Mouse (Mus musculus): ENCODE measurements at regions not wholly inside any gene's neighbourhood (a gene's known extent, or its start where the extent isn't known, plus 50 kb on each side); places are given as distances from the start of the nearest gene placed in this dataset.

GRCm38 (mm10) chr7:88959332-88960124, 444.5 kb downstream of the Tmem135 start:
- Histone ChIP-seq H3K27me3 (ENCODE audit: control insufficient read depth, insufficient read depth, insufficient read length) (no peaks in the 10 kb centered on the region), H3K4me3 (no peak overlapping the region), H3ac (ENCODE audit: control insufficient read depth, insufficient read length) (no peak overlapping the region), H3K4me2 (ENCODE audit: low read depth) (peak overlapping the region; percentile 45), H3K79me2 (ENCODE audit: control insufficient read depth, insufficient read depth) (no peaks in the 10 kb centered on the region), H3K36me3 (ENCODE audit: control insufficient read depth, insufficient read depth) (no peaks in the 10 kb centered on the region)
- TF ChIP-seq CEBPB (IDR thresholded peaks at IDR 0.05; ENCODE audit: insufficient read depth, poor library complexity, severe bottlenecking) (no peak), E2F4 (IDR thresholded peaks at IDR 0.05; ENCODE audit: insufficient read depth) (no peak), TCF12 (IDR thresholded peaks at IDR 0.05; ENCODE audit: insufficient read depth, poor library complexity, severe bottlenecking) (peak; percentile 13), MYOG (IDR thresholded peaks at IDR 0.05; ENCODE audit: control insufficient read depth in 1 of 3, insufficient read depth in 1 of 3, insufficient read length in 2 of 3, low read depth in 2 of 3) (peak in 1 of 3 experiments; percentile 57), REST (IDR thresholded peaks at IDR 0.05; ENCODE audit: insufficient read depth, insufficient read length) (no peak), USF1 (IDR thresholded peaks at IDR 0.05; ENCODE audit: low read depth) (no peak), TCF3 (IDR thresholded peaks at IDR 0.05; ENCODE audit: insufficient read length, low read depth) (no peak), MAX (IDR thresholded peaks at IDR 0.05; ENCODE audit: low read depth) (no peak), POLR2A (IDR thresholded peaks at IDR 0.05; ENCODE audit: insufficient read length, low read depth) (no peak), MYOD1 (IDR thresholded peaks at IDR 0.05; ENCODE audit: control insufficient read depth in 1 of 3, insufficient read length in 2 of 3, low read depth in 2 of 3) (peak in 2 of 3 experiments; percentile 59 to 68), POLR2AphosphoS2 (IDR thresholded peaks at IDR 0.05; ENCODE audit: insufficient read length, low read depth) (no peak), SRF (IDR thresholded peaks at IDR 0.05; ENCODE audit: control insufficient read depth, insufficient read length, low read depth) (no peak)

DNA sequence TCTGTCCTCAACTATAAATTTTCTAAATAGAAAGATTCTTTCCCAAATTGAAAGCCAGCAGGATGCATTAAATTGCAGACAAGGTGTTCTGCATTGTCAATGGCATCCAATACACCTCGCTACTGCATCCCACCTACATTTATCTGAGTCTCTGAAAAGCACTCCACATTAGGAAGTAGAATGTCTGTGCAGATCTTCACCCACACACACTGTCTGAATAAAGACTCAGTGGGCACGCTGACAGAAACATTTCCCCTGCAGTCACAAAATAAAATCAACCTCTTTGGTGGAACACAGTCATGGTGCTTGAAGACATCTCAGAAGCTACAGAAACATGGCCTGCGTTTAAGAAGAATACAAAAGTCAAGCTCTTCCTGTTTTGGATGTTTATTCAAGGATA, 449.0 kb downstream of the Tmem135 start:
- no peak overlapping the region for H3K4me2 ChIP-seq (ENCODE audit: low read depth)
- no peaks in the 10 kb centered on the region for H3K36me3 ChIP-seq (ENCODE audit: control insufficient read depth, insufficient read depth)
- no peak overlapping the region for H3K4me3 ChIP-seq
- H3K79me2 ChIP-seq (ENCODE audit: control insufficient read depth, insufficient read depth): no peaks in the 10 kb centered on the region
- TF ChIP-seq MYOD1 (IDR thresholded peaks at IDR 0.05; ENCODE audit: control insufficient read depth in 1 of 3, insufficient read length in 2 of 3, low read depth in 2 of 3) (no peak), SRF (IDR thresholded peaks at IDR 0.05; ENCODE audit: control insufficient read depth, insufficient read length, low read depth) (no peak), MAX (IDR thresholded peaks at IDR 0.05; ENCODE audit: low read depth) (no peak), E2F4 (IDR thresholded peaks at IDR 0.05; ENCODE audit: insufficient read depth) (no peak), MYOG (IDR thresholded peaks at IDR 0.05; ENCODE audit: control insufficient read depth in 1 of 3, insufficient read depth in 1 of 3, insufficient read length in 2 of 3, low read depth in 2 of 3) (no peak), USF1 (IDR thresholded peaks at IDR 0.05; ENCODE audit: low read depth) (no peak), CEBPB (IDR thresholded peaks at IDR 0.05; ENCODE audit: insufficient read depth, poor library complexity, severe bottlenecking) (no peak), POLR2AphosphoS2 (IDR thresholded peaks at IDR 0.05; ENCODE audit: insufficient read length, low read depth) (no peak), REST (IDR thresholded peaks at IDR 0.05; ENCODE audit: insufficient read depth, insufficient read length) (no peak), TCF3 (IDR thresholded peaks at IDR 0.05; ENCODE audit: insufficient read length, low read depth) (no peak), POLR2A (IDR thresholded peaks at IDR 0.05; ENCODE audit: insufficient read length, low read depth) (no peak), TCF12 (IDR thresholded peaks at IDR 0.05; ENCODE audit: insufficient read depth, poor library complexity, severe bottlenecking) (no peak)
- no peaks in the 10 kb centered on the region for H3K27me3 ChIP-seq (ENCODE audit: control insufficient read depth, insufficient read depth, insufficient read length)
- no peak overlapping the region for H3ac ChIP-seq (ENCODE audit: control insufficient read depth, insufficient read length)

GRCm38 (mm10) chr7:88945338-88945737, 458.7 kb downstream of the Tmem135 start:
- Histone ChIP-seq H3K27me3 (ENCODE audit: control insufficient read depth, insufficient read depth, insufficient read length) (no peaks in the 10 kb centered on the region), H3K4me3 (no peak overlapping the region), H3ac (ENCODE audit: control insufficient read depth, insufficient read length) (no peak overlapping the region), H3K36me3 (ENCODE audit: control insufficient read depth, insufficient read depth) (no peaks in the 10 kb centered on the region), H3K79me2 (ENCODE audit: control insufficient read depth, insufficient read depth) (no peaks in the 10 kb centered on the region), H3K4me2 (ENCODE audit: low read depth) (no peak overlapping the region)
- TF ChIP-seq MYOG (IDR thresholded peaks at IDR 0.05; ENCODE audit: control insufficient read depth in 1 of 3, insufficient read depth in 1 of 3, insufficient read length in 2 of 3, low read depth in 2 of 3) (peak in 1 of 3 experiments; percentile 46), MYOD1 (IDR thresholded peaks at IDR 0.05; ENCODE audit: control insufficient read depth in 1 of 3, insufficient read length in 2 of 3, low read depth in 2 of 3) (peak in 2 of 3 experiments; percentile 62 to 76), USF1 (IDR thresholded peaks at IDR 0.05; ENCODE audit: low read depth) (no peak)

GRCm38 (mm10) chr7:88944936-88945335, 459.1 kb downstream of the Tmem135 start:
- TF ChIP-seq E2F4 (IDR thresholded peaks at IDR 0.05; ENCODE audit: insufficient read depth) (no peak), REST (IDR thresholded peaks at IDR 0.05; ENCODE audit: insufficient read depth, insufficient read length) (no peak), CEBPB (IDR thresholded peaks at IDR 0.05; ENCODE audit: insufficient read depth, poor library complexity, severe bottlenecking) (no peak), SRF (IDR thresholded peaks at IDR 0.05; ENCODE audit: control insufficient read depth, insufficient read length, low read depth) (no peak)
- H3K4me3 ChIP-seq: no peak overlapping the region
- H3K27me3 ChIP-seq (ENCODE audit: control insufficient read depth, insufficient read depth, insufficient read length): no peaks in the 10 kb centered on the region
- H3K36me3 ChIP-seq (ENCODE audit: control insufficient read depth, insufficient read depth): no peaks in the 10 kb centered on the region
- H3K4me2 ChIP-seq (ENCODE audit: low read depth): no peak overlapping the region
- no peaks in the 10 kb centered on the region for H3K79me2 ChIP-seq (ENCODE audit: control insufficient read depth, insufficient read depth)
- H3ac ChIP-seq (ENCODE audit: control insufficient read depth, insufficient read length): no peak overlapping the region

- Histone ChIP-seq H3K27me3 (ENCODE audit: control insufficient read depth, insufficient read depth, insufficient read length) (no peaks in the 10 kb centered on the region), H3K79me2 (ENCODE audit: control insufficient read depth, insufficient read depth) (no peaks in the 10 kb centered on the region), H3K36me3 (ENCODE audit: control insufficient read depth, insufficient read depth) (no peaks in the 10 kb centered on the region), H3ac (ENCODE audit: control insufficient read depth, insufficient read length) (no peak overlapping the region), H3K4me2 (ENCODE audit: low read depth) (no peak overlapping the region), H3K4me3 (no peak overlapping the region)
- no peak for TF ChIP-seq POLR2A (IDR thresholded peaks at IDR 0.05; ENCODE audit: insufficient read length, low read depth)
- TF ChIP-seq TCF3 (IDR thresholded peaks at IDR 0.05; ENCODE audit: insufficient read length, low read depth): no peak
- no peak for TF ChIP-seq MYOD1 (IDR thresholded peaks at IDR 0.05; ENCODE audit: control insufficient read depth in 1 of 3, insufficient read length in 2 of 3, low read depth in 2 of 3)
- TF ChIP-seq MAX (IDR thresholded peaks at IDR 0.05; ENCODE audit: low read depth): no peak
- no peak for TF ChIP-seq SRF (IDR thresholded peaks at IDR 0.05; ENCODE audit: control insufficient read depth, insufficient read length, low read depth)
- TF ChIP-seq E2F4 (IDR thresholded peaks at IDR 0.05; ENCODE audit: insufficient read depth): no peak
- TF ChIP-seq USF1 (IDR thresholded peaks at IDR 0.05; ENCODE audit: low read depth): no peak
- no peak for TF ChIP-seq TCF12 (IDR thresholded peaks at IDR 0.05; ENCODE audit: insufficient read depth, poor library complexity, severe bottlenecking)
- TF ChIP-seq MYOG (IDR thresholded peaks at IDR 0.05; ENCODE audit: control insufficient read depth in 1 of 3, insufficient read depth in 1 of 3, insufficient read length in 2 of 3, low read depth in 2 of 3): no peak
- no peak for TF ChIP-seq CEBPB (IDR thresholded peaks at IDR 0.05; ENCODE audit: insufficient read depth, poor library complexity, severe bottlenecking)
- no peak for TF ChIP-seq REST (IDR thresholded peaks at IDR 0.05; ENCODE audit: insufficient read depth, insufficient read length)
- TF ChIP-seq POLR2AphosphoS2 (IDR thresholded peaks at IDR 0.05; ENCODE audit: insufficient read length, low read depth): no peak
Measured at GRCm38 (mm10) chr7:88941246-88941910, 462.6 kb downstream of the Tmem135 start.

Data from myocyte (in vitro differentiated cells).